Mouse (Mus musculus) stomach, postnatal 0 days (tissue): ENCODE measurements at regions not wholly inside any gene's neighbourhood (a gene's known extent, or its start where the extent isn't known, plus 50 kb on each side); places are given as distances from the start of the nearest gene placed in this dataset.

Experiments
- CTCF ChIP-seq: IDR thresholded peaks from 2 replicates; pipeline ENCODE4 v1.5.1; 2016; ENCODE audit warnings: antibody characterized with exemption, low read depth, mild to moderate bottlenecking, moderate library complexity
- EP300 ChIP-seq: optimal IDR thresholded peaks from 2 replicates; pipeline ENCODE3; 2016; ENCODE audit warnings: antibody characterized with exemption

- TF ChIP-seq EP300: no peak
- TF ChIP-seq CTCF: no peak
Observed at GRCm38 (mm10) chr2:171920960-171921359, 122.3 kb downstream of the Cbln4 start.
